Mouse (Mus musculus) macrophage (primary cell): ENCODE results near the gene Ralgapa1. TPM values are rescaled to one million over a fixed set of nuclear protein-coding genes. Genes with fewer than 3 reads are reported as not detected.
"Not testable (repeated sequence)": the region's sequence is repeated elsewhere in the genome, so short reads cannot be mapped to it uniquely, and the experiment has no call there.

Source experiments
- H3K27ac ChIP-seq: fragments of 350-480 bp; formaldehyde crosslinking; 2 replicates; pipeline ENCODE4 v1.9.0; 2021
- H3K36me3 ChIP-seq: fragments of 350-480 bp; formaldehyde crosslinking; 2 replicates; pipeline ENCODE4 v1.9.0; 2021; ENCODE audit errors: inconsistent target
- H3K4me3 ChIP-seq: fragments of 350-480 bp; formaldehyde crosslinking; 2 replicates; pipeline ENCODE4 v1.9.0; 2021; ENCODE audit errors: inconsistent target
- H3K79me2 ChIP-seq: fragments of 350-480 bp; formaldehyde crosslinking; 2 replicates; pipeline ENCODE4 v1.9.0; 2021; ENCODE audit errors: inconsistent target
- WGBS: methylation state at CpG from one replicate; pipeline ENCODE4 v1.1.7; 2026; ENCODE audit warnings: inconsistent platforms; ENCODE audit not compliant: missing documents; 5-methylcytosine and 5-hydroxymethylcytosine counted together
- polyA plus RNA-seq: library from polyadenylated mRNA; stranded (reverse); fragments of 250-400 nt; gene quantifications from 3 replicates; pipeline ENCODE4 v1.2.4, GENCODE M21; 2018; ENCODE audit warnings: inconsistent platforms

Gene Ralgapa1
- polyA plus RNA-seq, 1 experiment from 2014 or later, result 16.6 TPM

GRCm38 (mm10) chr12:55774316-55774715 is 46.7 kb downstream of the Ralgapa1 start:
- Histone ChIP-seq H3K36me3 (peaks cover 8% of the 10 kb centered on the region), H3K27ac (no peak overlapping the region), H3K4me3 (no peak overlapping the region), H3K79me2 (no peaks in the 10 kb centered on the region)
- whole genome bisulfite sequencing, result 34% methylated on average over 3 of the region's 3 CpGs

- Histone ChIP-seq H3K36me3 (no peaks in the 10 kb centered on the region; the same call in none of the 2 replicates), H3K79me2 (no peaks in the 10 kb centered on the region), H3K27ac (no peak overlapping the region), H3K4me3 (no peak overlapping the region)
- WGBS, result 100% methylated on average over 1 of the region's 1 CpGs
These were observed 100.6 kb downstream of the Ralgapa1 start for GRCm38 (mm10) chr12:55720319-55720718.

GRCm38 (mm10) chr12:55705881-55706280 is 115.1 kb downstream of the Ralgapa1 start:
- WGBS, result 99% methylated on average over 4 of the region's 4 CpGs

GRCm38 (mm10) chr12:55666699-55667098 is 154.3 kb downstream of the Ralgapa1 start:
- 92% methylated on average over 6 of the region's 6 CpGs for WGBS
- Histone ChIP-seq H3K27ac (no peak overlapping the region), H3K36me3 (no peaks in the 10 kb centered on the region), H3K4me3 (no peak overlapping the region), H3K79me2 (no peaks in the 10 kb centered on the region)

More at GRCm38 (mm10) chr12:55705881-55706280, 115.1 kb downstream of the Ralgapa1 start:
- Histone ChIP-seq H3K27ac (no peak overlapping the region), H3K36me3 (peaks cover 13% of the 10 kb centered on the region; the same call in 1 of the 2 replicates), H3K4me3 (no peak overlapping the region), H3K79me2 (no peaks in the 10 kb centered on the region)

GRCm38 (mm10) chr12:55663194-55663593 is 157.8 kb downstream of the Ralgapa1 start:
- not testable (repeated sequence) for H3K36me3 ChIP-seq, H3K27ac ChIP-seq, H3K4me3 ChIP-seq, H3K79me2 ChIP-seq

GRCm38 (mm10) chr12:55648011-55648525 is 172.9 kb downstream of the Ralgapa1 start:
- Histone ChIP-seq H3K79me2 (no peaks in the 10 kb centered on the region), H3K36me3 (no peaks in the 10 kb centered on the region), H3K27ac (no peak overlapping the region), H3K4me3 (no peak overlapping the region)
- 80% methylated on average over 7 of the region's 7 CpGs for WGBS

GRCm38 (mm10) chr12:55626711-55627110 is 194.3 kb downstream of the Ralgapa1 start:
- no peak overlapping the region for H3K27ac ChIP-seq
- H3K36me3 ChIP-seq, result no peaks in the 10 kb centered on the region
- no peaks in the 10 kb centered on the region for H3K79me2 ChIP-seq
- no peak overlapping the region for H3K4me3 ChIP-seq
- WGBS, result 82% methylated on average over 4 of the region's 4 CpGs

GRCm38 (mm10) chr12:55623254-55623653 is 197.7 kb downstream of the Ralgapa1 start:
- H3K27ac ChIP-seq, result no peak overlapping the region
- H3K36me3 ChIP-seq, result no peaks in the 10 kb centered on the region
- no peaks in the 10 kb centered on the region for H3K79me2 ChIP-seq
- no peak overlapping the region for H3K4me3 ChIP-seq
- WGBS, result 95% methylated on average over 5 of the region's 5 CpGs

- 92% methylated on average over 3 of the region's 3 CpGs for WGBS
- H3K79me2 ChIP-seq, result no peaks in the 10 kb centered on the region
- no peak overlapping the region for H3K27ac ChIP-seq
- H3K36me3 ChIP-seq, result no peaks in the 10 kb centered on the region
- no peak overlapping the region for H3K4me3 ChIP-seq
These were observed 198.2 kb downstream of the Ralgapa1 start for GRCm38 (mm10) chr12:55622615-55623245.

- WGBS, result 92% methylated on average over 2 of the region's 2 CpGs
- H3K27ac ChIP-seq, result no peak overlapping the region
- H3K79me2 ChIP-seq, result no peaks in the 10 kb centered on the region
- H3K36me3 ChIP-seq, result no peaks in the 10 kb centered on the region
- no peak overlapping the region for H3K4me3 ChIP-seq
These were observed 200.6 kb downstream of the Ralgapa1 start for GRCm38 (mm10) chr12:55620321-55620720.

- Histone ChIP-seq H3K4me3 (no peak overlapping the region), H3K79me2 (no peaks in the 10 kb centered on the region), H3K27ac (no peak overlapping the region), H3K36me3 (no peaks in the 10 kb centered on the region)
- 97% methylated on average over 2 of the region's 2 CpGs for WGBS
These were observed 210.2 kb downstream of the Ralgapa1 start for GRCm38 (mm10) chr12:55610812-55611211.

GRCm38 (mm10) chr12:55607902-55608301 is 213.1 kb downstream of the Ralgapa1 start:
- 100% methylated on average over 2 of the region's 4 CpGs for WGBS
- no peaks in the 10 kb centered on the region for H3K79me2 ChIP-seq
- H3K27ac ChIP-seq, result no peak overlapping the region
- H3K36me3 ChIP-seq, result no peaks in the 10 kb centered on the region
- H3K4me3 ChIP-seq, result no peak overlapping the region

- WGBS, result 89% methylated on average over 3 of the region's 3 CpGs
- Histone ChIP-seq H3K4me3 (no peak overlapping the region), H3K79me2 (no peaks in the 10 kb centered on the region), H3K36me3 (no peaks in the 10 kb centered on the region), H3K27ac (no peak overlapping the region)
These were observed 216.6 kb downstream of the Ralgapa1 start for GRCm38 (mm10) chr12:55604411-55604810.

GRCm38 (mm10) chr12:55600503-55600994 is 220.4 kb downstream of the Ralgapa1 start:
- no peak overlapping the region for H3K27ac ChIP-seq
- WGBS, result 19% methylated on average over 42 of the region's 42 CpGs
- no peaks in the 10 kb centered on the region for H3K79me2 ChIP-seq
- H3K4me3 ChIP-seq, result no peak overlapping the region
- H3K36me3 ChIP-seq, result no peaks in the 10 kb centered on the region

- Histone ChIP-seq H3K27ac (no peak overlapping the region), H3K79me2 (no peaks in the 10 kb centered on the region), H3K36me3 (no peaks in the 10 kb centered on the region), H3K4me3 (no peak overlapping the region)
- 4% methylated on average over 81 of the region's 109 CpGs for WGBS
These were observed 221.1 kb downstream of the Ralgapa1 start for GRCm38 (mm10) chr12:55599639-55600502.
